Mouse (Mus musculus) myocyte (in vitro differentiated cells): ENCODE measurements at regions not wholly inside any gene's neighbourhood (a gene's known extent, or its start where the extent isn't known, plus 50 kb on each side); places are given as distances from the start of the nearest gene placed in this dataset.

Experiments used
- H3K27me3 ChIP-seq: one replicate; pipeline ENCODE4 v1.6.1; 2011; ENCODE audit not compliant: control insufficient read depth, insufficient read depth, insufficient read length
- H3K36me3 ChIP-seq: one replicate; pipeline ENCODE4 v1.6.1; 2011; ENCODE audit not compliant: control insufficient read depth, insufficient read depth
- H3K4me2 ChIP-seq: one replicate; pipeline ENCODE4 v1.6.1; 2011; ENCODE audit warnings: low read depth, control low read depth
- H3K4me3 ChIP-seq: one replicate; pipeline ENCODE4 v1.5.1; 2011; ENCODE audit warnings: mild to moderate bottlenecking, control low read depth, moderate library complexity
- H3K79me2 ChIP-seq: one replicate; pipeline ENCODE4 v1.6.1; 2011; ENCODE audit not compliant: control insufficient read depth, insufficient read depth
- H3ac ChIP-seq: one replicate; pipeline ENCODE4 v1.6.1; 2011; ENCODE audit not compliant: control insufficient read depth, insufficient read length
- CEBPB ChIP-seq: IDR thresholded peaks from 2 replicates; pipeline ENCODE4 v1.6.1; 2011; ENCODE audit warnings: mild to moderate bottlenecking, moderate library complexity; ENCODE audit not compliant: poor library complexity, insufficient read depth, severe bottlenecking
- E2F4 ChIP-seq: IDR thresholded peaks from one replicate; pipeline ENCODE4 v1.6.1; 2011; ENCODE audit warnings: mild to moderate bottlenecking, control low read depth, moderate library complexity; ENCODE audit not compliant: insufficient read depth
- MAX ChIP-seq: IDR thresholded peaks from one replicate; pipeline ENCODE4 v1.6.1; 2011; ENCODE audit warnings: low read depth, mild to moderate bottlenecking, control low read depth
- MYOD1 ChIP-seq, 3 experiments: IDR thresholded peaks; one replicate each; pipeline ENCODE4 v1.6.1; 2011; ENCODE audit warnings: control low read depth in 2 of 3, low read depth in 2 of 3, mild to moderate bottlenecking in 2 of 3, moderate library complexity in 1 of 3; ENCODE audit not compliant: insufficient read length in 2 of 3, control insufficient read depth in 1 of 3
- MYOG ChIP-seq, 3 experiments: IDR thresholded peaks; one replicate each; pipeline ENCODE4 v1.6.1; 2011; ENCODE audit warnings: control low read depth in 2 of 3, low read depth in 2 of 3, mild to moderate bottlenecking in 2 of 3; ENCODE audit not compliant: insufficient read length in 2 of 3, control insufficient read depth in 1 of 3, insufficient read depth in 1 of 3
- POLR2A ChIP-seq: IDR thresholded peaks from one replicate; pipeline ENCODE4 v1.6.1; 2011; ENCODE audit warnings: low read depth, mild to moderate bottlenecking, control low read depth, moderate library complexity; ENCODE audit not compliant: insufficient read length
- POLR2AphosphoS2 ChIP-seq: IDR thresholded peaks from one replicate; pipeline ENCODE4 v1.6.1; 2011; ENCODE audit warnings: low read depth, control low read depth; ENCODE audit not compliant: insufficient read length
- REST ChIP-seq: IDR thresholded peaks from one replicate; pipeline ENCODE4 v1.6.1; 2011; ENCODE audit warnings: mild to moderate bottlenecking, control low read depth, moderate library complexity; ENCODE audit not compliant: insufficient read depth, insufficient read length
- SRF ChIP-seq: IDR thresholded peaks from one replicate; pipeline ENCODE4 v1.6.1; 2011; ENCODE audit warnings: low read depth; ENCODE audit not compliant: control insufficient read depth, insufficient read length
- TCF12 ChIP-seq: IDR thresholded peaks from one replicate; pipeline ENCODE4 v1.6.1; 2011; ENCODE audit warnings: mild to moderate bottlenecking, control low read depth; ENCODE audit not compliant: poor library complexity, insufficient read depth, severe bottlenecking
- TCF3 ChIP-seq: IDR thresholded peaks from one replicate; pipeline ENCODE4 v1.6.1; 2011; ENCODE audit warnings: low read depth, control low read depth; ENCODE audit not compliant: insufficient read length
- USF1 ChIP-seq: IDR thresholded peaks from one replicate; pipeline ENCODE4 v1.6.1; 2011; ENCODE audit warnings: low read depth, mild to moderate bottlenecking, control low read depth, moderate library complexity

DNA sequence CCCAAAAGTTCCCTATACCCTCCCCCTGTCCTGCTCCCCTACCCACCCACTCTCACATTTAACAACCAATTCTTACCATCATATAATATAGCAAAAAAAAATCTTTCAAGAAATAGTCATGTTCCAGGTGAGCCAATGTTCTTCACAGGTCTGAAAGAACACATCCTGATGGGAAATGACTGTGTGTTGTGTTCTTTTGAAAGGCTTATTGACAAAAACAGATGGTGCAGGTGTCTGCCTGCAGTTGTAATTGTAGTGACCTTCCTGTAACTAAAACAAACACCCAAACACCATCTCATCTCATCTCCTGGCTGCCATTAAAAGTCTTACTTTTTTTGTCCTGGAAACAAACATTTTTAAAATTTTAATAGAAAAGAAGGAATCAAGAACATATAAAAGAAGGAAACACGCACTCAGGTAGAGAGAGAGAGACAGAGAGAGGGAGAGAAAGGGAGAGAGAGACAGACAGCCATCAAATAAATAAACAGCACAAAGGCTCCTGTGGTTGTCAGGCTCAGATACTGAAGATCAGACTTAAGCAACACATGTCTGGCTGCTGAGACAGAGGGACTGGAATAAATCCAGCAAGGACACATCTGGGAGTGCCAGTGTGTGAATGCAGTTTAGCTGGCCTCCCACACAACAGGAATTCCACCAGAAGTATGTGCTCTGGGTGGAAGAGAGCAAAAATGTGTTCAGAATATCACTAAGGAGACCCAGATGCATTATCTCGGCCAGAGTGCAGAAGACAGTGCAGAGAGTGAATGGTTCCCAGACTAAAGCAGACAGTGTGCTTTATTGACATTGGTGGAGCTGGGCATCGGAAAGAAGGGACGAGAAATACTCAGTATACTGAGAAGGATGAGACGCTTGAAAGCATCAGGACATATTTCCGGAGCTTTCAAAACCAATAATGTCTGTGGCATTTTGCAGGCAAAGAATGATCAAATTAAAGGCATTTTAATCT, 513.5 kb upstream of the Klf6 start:
- H3K4me3 ChIP-seq: no peak overlapping the region
- no peaks in the 10 kb centered on the region for H3K27me3 ChIP-seq
- H3K79me2 ChIP-seq: no peaks in the 10 kb centered on the region
- H3K4me2 ChIP-seq: peak overlapping the region; percentile 39
- TF ChIP-seq USF1: no peak
- no peak for TF ChIP-seq POLR2A
- TF ChIP-seq E2F4: no peak
- TF ChIP-seq MYOD1 (IDR thresholded peaks at IDR 0.05; ENCODE audit: control insufficient read depth in 1 of 3, insufficient read length in 2 of 3, low read depth in 2 of 3): peak in 1 of 3 experiments; percentile 12
- TF ChIP-seq TCF12: no peak
- TF ChIP-seq CEBPB: peak; percentile 72
- no peaks in the 10 kb centered on the region for H3K36me3 ChIP-seq
- H3ac ChIP-seq: no peak overlapping the region

DNA sequence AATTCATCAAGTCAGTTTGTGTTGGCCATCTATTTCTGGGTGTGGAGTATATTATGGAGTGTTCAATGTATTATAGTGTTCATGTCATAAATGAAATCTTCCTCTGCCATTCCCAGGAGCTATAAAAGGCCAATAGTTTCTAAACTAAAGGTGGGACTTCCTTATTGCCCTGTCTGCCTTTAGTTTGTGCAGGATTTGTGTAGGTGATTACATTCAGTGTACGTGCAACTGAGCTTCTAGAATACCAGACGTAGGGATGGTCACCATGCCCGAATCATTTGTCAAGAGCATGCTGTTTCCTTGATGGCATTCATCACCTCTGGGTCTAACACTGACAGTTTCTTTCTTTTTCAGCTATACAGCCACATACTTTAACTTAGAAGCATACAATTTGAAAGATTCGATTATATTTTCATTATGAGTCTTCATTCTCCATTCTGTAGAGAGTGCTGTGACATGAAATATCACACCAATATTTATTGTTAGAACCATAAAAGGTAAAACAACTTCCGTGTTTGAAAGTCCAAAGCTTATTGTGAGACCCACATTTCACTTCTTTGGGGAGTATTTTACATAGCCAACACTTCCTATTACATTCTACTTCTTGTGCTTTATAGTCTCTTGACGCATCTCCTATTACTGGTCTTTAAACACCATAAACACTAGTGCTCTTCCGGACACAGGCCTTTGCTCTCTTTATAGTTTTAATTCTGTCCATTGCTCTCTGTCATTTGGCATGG, 494.1 kb upstream of the Klf6 start:
- TF ChIP-seq POLR2AphosphoS2 (no peak), CEBPB (no peak), REST (no peak), MYOD1 (IDR thresholded peaks at IDR 0.05; ENCODE audit: control insufficient read depth in 1 of 3, insufficient read length in 2 of 3, low read depth in 2 of 3) (no peak), MYOG (IDR thresholded peaks at IDR 0.05; ENCODE audit: control insufficient read depth in 1 of 3, insufficient read depth in 1 of 3, insufficient read length in 2 of 3, low read depth in 2 of 3) (no peak), TCF12 (no peak), POLR2A (no peak), SRF (no peak), E2F4 (no peak), TCF3 (no peak), MAX (no peak), USF1 (no peak)
- Histone ChIP-seq H3K79me2 (no peaks in the 10 kb centered on the region), H3K4me2 (no peak overlapping the region), H3K27me3 (no peaks in the 10 kb centered on the region), H3K4me3 (no peak overlapping the region), H3K36me3 (no peaks in the 10 kb centered on the region), H3ac (no peak overlapping the region)

- Histone ChIP-seq H3ac (no peak overlapping the region), H3K79me2 (no peaks in the 10 kb centered on the region), H3K27me3 (no peaks in the 10 kb centered on the region), H3K36me3 (no peaks in the 10 kb centered on the region), H3K4me3 (no peak overlapping the region), H3K4me2 (no peak overlapping the region)
- no peak for TF ChIP-seq E2F4
- no peak for TF ChIP-seq MYOD1 (IDR thresholded peaks at IDR 0.05; ENCODE audit: control insufficient read depth in 1 of 3, insufficient read length in 2 of 3, low read depth in 2 of 3)
- TF ChIP-seq USF1: no peak
- TF ChIP-seq POLR2AphosphoS2: no peak
- TF ChIP-seq TCF12: no peak
- TF ChIP-seq POLR2A: no peak
- TF ChIP-seq REST: no peak
- no peak for TF ChIP-seq TCF3
- no peak for TF ChIP-seq CEBPB
- no peak for TF ChIP-seq SRF
- TF ChIP-seq MAX: no peak
Observed at GRCm38 (mm10) chr13:5370007-5370406, 491.3 kb upstream of the Klf6 start.

DNA sequence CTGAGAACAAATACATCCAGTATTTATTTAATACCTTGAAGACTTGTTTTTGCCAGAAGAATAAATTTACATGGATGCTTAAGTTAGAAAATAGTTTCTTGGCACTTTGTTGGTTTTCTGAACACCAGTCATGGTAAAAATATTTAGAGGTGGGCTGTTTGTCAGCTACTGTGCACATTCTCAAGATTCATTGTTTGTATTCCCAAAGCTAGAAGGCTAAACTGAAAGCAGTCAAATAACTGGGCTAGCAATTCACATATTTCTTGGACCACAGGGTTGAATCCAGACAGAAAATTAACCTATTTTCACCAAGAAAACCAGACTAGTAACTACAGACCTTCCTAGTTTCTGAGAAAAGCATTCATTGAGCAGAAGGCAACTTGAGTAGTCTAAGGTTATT, 488.1 kb upstream of the Klf6 start:
- TF ChIP-seq E2F4 (no peak), MAX (no peak), MYOG (IDR thresholded peaks at IDR 0.05; ENCODE audit: control insufficient read depth in 1 of 3, insufficient read depth in 1 of 3, insufficient read length in 2 of 3, low read depth in 2 of 3) (no peak), REST (no peak), TCF12 (no peak), CEBPB (no peak), SRF (no peak), TCF3 (no peak), USF1 (no peak), MYOD1 (IDR thresholded peaks at IDR 0.05; ENCODE audit: control insufficient read depth in 1 of 3, insufficient read length in 2 of 3, low read depth in 2 of 3) (no peak)
- no peaks in the 10 kb centered on the region for H3K27me3 ChIP-seq
- no peak overlapping the region for H3ac ChIP-seq
- H3K79me2 ChIP-seq: no peaks in the 10 kb centered on the region
- no peaks in the 10 kb centered on the region for H3K36me3 ChIP-seq
- no peak overlapping the region for H3K4me2 ChIP-seq
- H3K4me3 ChIP-seq: no peak overlapping the region
